Mouse (Mus musculus) neutrophil, adult 5-6 weeks (primary cell): ENCODE data around the gene Nckap5. TPM values are rescaled to one million over a fixed set of nuclear protein-coding genes. Genes with fewer than 3 reads are reported as not detected.

Source experiments
- ATAC-seq: fragments of 151-379, 151-347 bp; 2 replicates; pipeline ENCODE4 v1.8.0; 2017; ENCODE audit warnings: mild to moderate bottlenecking, moderate TSS enrichment; ENCODE audit not compliant: insufficient number of reproducible peaks, poor library complexity, low FRiP score, severe bottlenecking; ENCODE audit errors: extremely low read depth
- total RNA-seq: library from RNA; stranded (forward); fragments of 200-1000 nt; gene quantifications from 2 replicates; pipeline ENCODE4 v1.2.3, GENCODE M21; 2017

The Nckap5 gene
- total RNA-seq, 1 experiment from 2014 or later: not detected

DNA sequence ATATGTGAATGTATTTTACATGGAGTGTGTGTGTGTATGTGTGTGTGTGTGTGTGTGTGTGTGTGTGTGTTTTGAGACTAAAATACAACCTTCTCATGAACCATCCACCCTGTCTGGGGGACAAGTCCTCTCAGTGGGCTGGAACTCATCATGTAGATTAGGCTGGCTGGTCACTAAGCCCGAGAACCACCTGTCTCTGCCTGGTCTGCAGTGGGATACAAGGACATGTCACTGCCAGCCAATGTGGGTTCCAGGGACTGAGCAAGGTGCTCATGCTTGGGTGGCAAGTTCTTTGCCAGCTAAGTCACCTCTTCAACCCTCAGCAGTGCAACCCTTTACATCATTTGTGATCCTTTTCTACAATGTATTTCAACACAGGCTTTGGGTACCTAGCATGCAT lies 313.2 kb downstream of the Nckap5 start:
- ATAC-seq: no peak

DNA sequence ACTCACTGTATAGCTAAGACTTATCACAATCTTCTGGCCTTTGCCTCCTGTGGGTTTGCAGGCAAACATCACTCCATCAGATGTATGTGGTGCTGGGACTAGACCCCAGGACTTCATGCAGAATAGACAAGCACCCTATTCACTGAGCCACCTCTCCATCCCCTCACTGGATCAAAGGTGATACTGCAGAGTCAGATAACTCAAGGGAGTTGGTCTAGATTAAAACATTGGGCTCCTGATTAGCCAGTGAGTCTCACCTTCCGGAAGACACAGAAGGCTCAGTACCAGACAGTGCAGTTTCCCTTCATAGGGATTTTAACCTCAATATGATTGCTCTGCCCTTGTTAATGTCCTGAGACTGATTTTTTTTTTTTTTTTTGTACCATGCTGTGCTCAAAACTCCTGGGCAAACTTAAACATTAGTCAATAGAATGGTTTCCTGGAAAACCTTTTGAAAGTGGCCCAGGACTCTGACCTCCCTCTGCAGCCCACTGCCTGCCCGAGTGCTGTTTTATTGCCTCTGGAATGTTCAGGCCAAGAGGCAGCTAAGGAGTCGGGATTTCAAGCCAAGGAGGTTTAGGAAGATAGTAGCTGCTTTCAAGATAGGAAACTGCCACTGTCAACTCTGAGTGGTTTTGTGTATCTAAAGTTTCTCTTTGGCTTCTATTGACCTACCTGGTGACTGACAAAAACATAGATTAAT lies 315.4 kb downstream of the Nckap5 start:
- ATAC-seq: no peak

DNA sequence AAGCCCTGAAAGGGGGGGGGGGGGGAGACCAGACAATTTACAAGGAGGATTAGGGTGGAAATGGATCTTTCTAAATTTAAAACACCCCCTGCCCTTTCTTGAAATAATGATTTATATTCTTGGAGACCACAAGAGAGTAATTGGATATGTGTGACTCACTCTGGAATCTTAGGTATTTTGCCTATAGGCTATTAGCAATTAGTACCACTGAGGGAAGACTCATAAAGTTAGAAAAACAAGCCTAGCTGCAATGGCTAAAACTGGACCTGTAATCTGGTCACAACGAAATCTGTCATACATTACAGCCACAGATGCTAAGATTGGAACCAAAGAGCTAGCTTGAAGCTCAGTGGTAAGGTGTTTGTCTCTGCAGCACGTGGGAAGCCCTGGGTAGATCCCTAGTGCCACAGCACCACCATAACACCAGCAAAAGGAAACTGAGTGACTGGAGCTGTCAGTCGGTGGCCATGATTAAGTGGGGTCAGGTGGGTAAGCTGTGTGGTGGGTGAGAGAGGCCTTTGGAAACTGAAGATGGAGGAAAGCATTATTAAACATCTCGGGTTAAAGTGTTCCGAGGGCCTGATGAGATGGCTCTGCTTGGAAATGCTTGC lies 318.7 kb downstream of the Nckap5 start:
- no peak for ATAC-seq

DNA sequence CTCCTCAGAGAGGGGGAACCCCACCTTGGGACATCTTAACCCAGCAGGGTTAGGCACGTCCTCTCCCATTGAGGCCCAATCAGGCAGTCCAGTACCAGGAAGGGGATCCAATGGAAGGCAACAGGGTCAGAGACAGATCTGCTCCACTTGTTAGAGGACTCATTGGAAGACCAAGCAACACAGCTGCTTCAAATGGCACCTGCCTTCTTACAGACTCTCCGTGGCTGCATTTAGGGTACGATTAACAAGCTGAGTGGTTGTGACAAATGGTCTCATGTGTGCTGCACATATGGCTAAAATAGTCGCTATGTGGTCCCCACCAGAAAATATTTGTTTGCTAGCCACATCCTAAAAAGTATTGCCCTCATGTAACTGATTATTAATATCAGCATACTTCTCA lies 325.9 kb downstream of the Nckap5 start:
- ATAC-seq: no peak

DNA sequence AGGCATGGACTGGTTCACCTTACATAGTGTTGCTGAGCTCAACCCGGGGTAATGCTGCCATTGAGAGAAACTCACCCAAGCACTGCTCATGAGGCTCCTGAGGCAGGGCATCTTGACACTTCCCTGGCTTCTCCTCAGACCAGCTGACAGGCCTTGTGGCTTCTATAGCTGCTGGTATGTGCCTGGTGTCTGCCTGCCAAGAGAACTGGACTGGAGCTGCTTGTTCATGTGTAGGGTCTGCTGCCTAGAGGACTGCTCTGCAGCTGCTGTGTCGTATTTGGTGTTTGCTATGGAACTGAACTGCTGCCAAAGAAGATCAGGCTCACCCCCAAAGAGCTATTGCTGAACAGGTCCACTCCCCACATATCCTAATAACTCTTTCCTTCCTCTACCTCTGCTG lies 327.9 kb downstream of the Nckap5 start:
- ATAC-seq: no peak

DNA sequence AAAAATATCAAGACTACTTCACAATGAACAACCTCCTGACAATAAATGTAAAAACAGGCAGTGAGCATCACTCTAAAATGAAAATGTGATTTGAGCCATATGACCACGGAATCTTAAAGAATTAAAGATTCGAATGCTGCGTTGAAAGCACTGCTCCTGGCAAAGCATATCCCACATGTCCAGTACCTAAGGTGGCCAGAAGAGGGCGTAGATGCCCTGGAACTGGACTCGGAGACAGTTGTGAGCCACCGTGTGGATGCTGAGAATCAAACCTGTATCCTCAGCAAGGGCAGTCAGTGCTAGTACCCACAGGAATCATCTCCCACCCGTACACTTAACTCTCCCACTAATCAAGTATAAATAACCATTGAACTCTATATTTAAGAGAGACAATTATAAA lies 333.9 kb downstream of the Nckap5 start:
- no peak for ATAC-seq

DNA sequence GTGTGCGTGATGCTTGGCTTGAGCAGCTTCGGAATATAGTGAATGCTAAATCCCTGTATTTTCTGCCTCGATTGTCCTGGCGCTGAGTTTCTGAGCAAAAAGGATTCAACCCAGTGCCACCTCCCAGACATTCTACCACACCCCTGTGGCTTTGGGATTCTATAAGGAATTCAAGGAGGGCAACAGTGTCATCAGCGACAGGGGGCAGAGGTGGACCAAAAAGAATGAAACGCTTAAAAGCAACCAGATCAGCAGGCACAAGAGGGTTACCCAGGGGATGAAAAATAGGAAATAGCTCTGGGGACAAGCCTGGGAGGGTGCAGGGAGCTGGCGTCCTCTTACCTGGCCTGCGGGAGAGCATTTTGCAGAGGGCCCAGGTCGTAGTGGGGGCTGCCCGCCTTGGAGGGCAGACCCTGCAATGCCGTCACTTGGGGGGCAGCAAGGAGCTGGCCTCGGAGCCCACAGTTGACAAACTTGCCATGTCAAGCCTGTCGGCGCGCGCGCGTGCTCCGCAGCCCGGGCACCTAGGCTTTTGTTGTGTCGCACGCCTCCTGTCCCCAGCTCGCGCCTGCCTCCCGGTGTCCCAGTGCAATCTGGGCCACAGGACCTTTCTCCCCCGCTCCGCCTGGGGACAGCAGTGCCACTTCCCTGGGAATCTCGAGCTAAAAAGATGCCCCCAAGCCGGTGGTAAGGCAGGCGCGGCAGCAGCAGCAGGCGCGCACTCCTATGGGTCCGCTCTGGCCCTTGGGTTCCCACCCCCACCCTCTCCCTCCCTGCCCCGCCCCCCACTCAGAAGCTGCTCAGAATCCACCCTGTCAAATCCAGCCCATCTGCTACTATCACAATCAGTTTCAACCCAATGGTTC lies 338.2 kb downstream of the Nckap5 start:
- ATAC-seq: no peak

DNA sequence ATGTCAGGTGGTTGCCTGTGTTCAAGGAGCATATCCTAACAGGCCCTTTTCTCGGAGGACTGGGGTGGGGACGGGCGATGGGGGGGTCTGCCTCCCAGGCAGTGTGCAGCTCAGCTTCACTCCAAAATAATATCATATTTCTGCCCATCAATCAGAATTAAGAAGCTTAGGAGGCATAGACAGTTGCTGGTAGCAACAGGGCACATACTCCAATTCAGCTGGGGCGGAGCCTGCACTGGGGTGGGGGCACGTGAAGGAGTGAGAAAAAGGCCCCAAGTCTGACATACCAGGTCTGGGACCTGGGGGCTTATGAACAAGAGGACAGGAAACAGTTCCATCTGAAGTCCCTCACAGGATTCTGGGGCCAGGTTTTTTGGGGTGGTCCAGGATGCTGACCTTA lies 339.2 kb downstream of the Nckap5 start:
- ATAC-seq: no peak

DNA sequence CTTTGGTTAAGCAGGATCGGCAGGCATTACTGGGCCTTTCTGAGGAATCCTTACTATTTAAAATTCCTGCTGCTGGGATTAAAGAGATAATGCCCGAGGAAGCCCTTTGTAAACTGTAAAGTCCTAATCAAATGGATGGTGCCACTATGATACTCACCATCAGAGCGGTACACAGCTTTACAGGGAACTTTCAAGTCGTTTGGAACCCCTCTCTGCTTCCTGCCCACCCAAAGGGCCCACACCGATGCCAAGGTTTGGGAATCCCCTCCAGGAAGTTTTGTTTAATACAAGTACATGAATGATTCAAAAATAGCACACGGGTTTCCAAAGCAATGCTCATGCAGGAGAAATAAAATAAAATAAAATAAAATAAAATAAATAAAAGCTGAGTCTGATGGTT lies 340.3 kb downstream of the Nckap5 start:
- no peak for ATAC-seq

DNA sequence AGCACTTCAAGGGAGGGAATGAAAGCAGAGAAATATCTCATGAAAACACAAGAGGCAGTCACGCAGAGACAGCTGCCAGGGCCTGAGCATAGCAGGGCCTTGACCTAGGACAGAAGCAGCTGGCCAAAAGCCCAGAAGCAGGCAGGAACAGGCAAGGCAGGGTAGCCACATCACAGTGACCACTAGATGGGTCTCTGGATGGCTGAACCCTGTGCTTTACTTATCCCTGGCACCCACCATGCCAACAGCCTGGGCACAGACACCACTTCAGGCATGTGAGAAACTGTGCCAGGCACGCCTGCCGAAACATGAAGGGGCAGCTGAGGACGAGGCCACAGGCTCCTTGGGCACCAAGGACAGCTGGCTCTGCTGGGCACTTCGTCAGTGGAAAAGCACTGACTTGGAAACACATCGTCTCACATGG lies 345.9 kb downstream of the Nckap5 start:
- ATAC-seq: no peak

DNA sequence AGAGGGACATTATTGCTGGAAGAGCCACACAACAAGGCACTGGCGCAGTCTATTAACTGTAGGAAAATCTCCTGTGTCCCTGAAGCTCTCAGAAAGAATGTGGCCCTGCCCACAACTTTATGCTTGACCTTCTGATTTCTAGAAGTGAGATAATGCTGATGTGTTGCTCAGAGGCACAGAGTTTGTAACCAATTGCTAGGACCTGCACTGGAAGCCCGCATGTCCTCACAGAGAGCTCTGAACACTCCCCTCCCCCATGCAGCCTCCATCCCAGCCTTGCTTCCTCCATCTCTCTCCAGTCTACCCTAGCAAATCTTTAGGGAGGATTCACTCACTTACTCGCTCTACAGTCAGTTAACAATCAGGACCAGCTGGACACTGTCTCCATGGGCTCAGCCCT lies 346.9 kb downstream of the Nckap5 start:
- ATAC-seq: no peak

DNA sequence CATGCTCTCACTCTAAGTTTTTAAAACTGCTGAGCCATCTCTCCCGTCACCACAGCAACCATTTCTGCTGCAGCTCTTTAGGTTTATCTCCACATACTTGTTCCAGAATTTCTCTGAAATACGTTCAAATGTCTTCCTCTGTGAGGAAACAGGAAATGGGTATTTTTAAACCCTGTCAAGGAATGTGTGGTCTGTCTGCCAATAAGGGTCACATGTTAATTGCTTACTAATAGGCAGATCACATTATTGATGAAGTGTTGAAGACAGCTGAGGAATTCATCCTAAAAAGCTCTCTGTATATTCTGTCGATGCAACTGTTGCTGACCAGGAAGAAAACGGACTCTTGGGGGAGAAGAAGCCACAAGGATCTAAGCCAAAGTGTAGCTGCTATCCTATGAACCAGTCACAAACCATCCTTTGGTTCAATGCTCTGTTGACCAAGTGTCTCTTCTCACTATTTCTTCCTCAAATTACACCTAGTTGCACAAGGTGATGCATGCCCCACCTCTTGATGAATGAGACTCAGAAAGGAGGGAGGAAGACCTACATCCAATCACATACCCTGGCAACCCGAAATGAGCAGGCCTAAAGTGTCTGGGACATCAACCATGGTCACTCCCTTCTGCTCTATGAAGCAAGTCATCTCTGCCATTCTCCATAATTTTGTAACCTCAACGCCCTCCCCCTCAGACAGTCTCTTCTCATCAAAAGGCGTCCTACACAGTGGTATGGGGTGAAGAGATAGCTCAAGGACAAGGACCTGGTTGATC lies 349.0 kb downstream of the Nckap5 start:
- ATAC-seq: no peak

DNA sequence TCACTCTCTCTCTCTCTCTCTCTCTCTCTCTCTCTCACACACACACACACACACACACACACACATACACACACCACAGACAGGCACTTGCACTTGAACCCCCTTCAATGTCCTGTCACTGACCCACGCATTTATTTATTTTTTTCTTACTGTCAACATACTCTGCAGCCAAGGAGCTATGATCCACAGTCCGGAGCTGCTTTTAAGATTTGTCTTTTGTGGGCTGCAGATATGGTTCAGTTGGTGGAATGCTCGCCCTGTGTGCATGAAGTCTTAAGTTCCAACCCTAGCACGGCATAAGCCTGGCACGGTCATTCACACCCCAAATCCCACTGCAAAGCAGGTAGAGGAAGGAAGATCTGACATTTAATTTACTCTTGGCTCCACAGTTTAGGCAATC lies 357.6 kb downstream of the Nckap5 start:
- ATAC-seq: no peak

DNA sequence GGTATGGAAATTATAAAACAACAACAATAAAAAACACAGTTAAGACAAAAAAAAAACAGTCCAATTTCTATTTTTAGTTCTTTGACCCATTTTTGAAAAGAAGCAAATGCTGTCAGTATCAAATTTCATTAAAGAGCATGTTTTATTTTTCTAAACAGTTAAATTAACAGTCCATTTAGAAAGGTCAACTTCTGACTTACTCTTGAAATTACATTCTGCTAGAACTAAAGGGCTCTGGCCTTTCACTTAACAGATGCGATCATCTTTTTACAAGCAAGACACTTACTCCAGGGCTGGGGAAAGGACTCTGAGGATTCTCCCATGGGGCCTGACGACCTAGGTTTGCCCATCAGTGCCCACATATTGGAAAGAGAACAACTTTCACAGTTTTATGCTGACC lies 359.2 kb downstream of the Nckap5 start:
- ATAC-seq: no peak

DNA sequence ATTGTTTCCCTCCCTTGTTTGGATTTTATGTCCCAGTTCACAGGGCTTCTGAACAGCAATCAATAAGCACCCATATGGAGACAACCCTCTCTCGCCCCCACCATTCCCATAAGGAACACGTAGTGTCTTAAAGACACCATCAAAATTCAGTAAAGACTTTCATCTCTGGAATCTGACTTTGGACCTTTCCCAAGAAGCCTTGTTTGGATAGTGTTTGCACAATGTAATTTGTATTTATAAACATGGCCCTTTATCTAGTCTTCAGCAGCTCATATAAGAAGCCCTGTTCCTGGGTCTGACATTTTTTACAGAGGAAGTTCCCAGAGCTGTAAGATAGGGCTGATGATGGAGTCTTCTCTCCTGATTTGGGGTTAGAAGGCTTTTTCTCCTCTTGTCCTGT lies 359.7 kb downstream of the Nckap5 start:
- no peak for ATAC-seq

DNA sequence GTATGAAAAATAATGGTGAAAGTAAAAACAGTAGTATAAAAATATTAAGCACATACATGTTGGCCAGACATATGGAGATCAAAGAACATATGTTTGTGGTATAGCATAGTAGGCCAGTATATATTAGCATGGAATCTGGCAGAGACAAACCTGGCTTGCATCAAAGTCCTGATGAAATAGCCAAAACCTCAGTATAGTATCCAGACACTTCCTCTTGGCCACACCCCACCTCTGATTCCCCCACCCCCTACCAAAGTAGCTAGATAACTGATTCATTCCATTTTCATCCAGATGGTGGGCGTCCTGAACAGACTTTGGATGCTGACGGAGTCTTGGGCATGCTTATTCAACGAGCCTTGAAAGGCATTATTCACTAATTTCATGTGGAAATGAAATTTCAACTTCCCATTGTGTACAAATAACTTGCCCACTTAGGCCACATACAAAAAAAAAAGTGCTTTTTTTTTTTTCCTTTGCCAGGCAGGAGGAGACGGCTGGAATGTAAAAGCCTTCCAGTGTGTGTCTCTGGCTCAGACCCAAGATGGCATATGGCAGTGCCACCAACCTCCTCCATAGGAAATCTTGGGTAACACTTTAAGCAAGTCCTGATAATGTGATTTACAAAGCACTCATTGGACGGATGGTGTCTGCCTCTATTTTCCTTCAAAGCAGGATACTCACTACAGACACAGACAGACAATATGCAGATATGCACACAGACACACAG lies 360.6 kb downstream of the Nckap5 start:
- no peak for ATAC-seq

DNA sequence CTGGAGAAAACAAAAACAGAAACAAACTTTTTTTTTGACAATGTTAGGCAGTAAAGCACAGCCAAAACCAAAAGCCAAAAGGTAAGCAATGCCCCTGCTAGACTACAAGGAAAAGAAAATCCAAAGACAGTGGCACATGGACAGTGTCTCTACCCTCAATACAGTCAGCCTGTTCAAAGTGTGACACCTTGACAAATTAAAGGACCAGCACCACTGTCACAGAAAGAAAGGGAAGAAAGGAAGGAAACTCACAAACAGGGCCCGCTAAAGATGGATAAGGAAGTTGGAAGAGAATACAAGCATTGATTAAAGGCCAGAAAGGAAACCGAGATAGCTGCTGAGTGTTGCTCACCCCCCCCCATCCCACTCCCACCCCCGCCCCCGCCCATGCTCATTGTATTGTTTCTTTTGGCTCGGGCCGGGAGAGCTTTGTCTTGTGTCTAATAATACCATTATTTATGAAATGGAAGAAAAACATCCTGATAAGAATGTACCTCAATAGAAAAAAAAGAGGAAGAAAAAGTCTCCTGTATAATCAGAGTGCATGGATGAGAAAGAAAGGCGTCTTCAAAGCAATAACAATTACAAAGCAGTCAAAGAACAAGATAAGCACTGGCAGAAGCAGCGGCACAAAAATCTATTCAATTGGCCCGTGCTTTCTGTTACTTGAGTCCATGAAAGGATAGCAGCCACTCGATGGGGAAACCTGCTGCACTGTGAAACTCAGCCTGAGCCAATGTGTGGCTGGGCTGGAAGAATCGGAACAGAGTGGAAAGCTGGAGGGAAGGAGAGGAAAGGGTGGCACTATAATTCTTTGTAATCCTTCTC lies 368.9 kb downstream of the Nckap5 start:
- ATAC-seq: no peak

DNA sequence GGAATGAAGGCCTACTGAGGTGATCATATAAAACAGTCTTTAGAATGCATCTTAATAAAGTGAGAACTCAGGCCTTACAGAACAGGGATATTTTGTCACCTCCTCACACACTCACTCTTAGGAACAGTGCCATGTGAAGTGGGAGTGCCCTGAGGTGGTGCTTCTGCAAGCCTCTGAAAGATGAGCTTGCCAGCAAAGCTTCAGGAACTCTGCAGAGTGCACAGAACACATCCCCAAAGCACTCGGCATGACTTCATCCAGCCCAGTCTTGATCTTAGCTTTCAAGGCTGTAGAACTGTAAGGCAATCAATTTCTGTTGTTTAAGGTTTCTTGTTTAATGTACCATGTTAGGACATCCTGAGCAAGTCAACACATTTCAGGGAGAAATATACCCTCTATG lies 372.9 kb downstream of the Nckap5 start:
- ATAC-seq: no peak
